Mouse (Mus musculus) naive thymus-derived CD4-positive, alpha-beta T cell, adult 2 months (primary cell): Measurements from ENCODE around the gene Otud7a.
"Not testable (repeated sequence)": the region's sequence is repeated elsewhere in the genome, so short reads cannot be mapped to it uniquely, and the experiment has no call there.

Experiments used
- DNase-seq: peaks from one replicate; pipeline ENCODE4 v3.0.0-alpha.2; 2011; ENCODE audit warnings: low read depth

Otud7a gene

GRCm38 (mm10) chr7:63559679-63560078 is 115.1 kb downstream of the Otud7a start:
- DNase-seq = no peak

DNA sequence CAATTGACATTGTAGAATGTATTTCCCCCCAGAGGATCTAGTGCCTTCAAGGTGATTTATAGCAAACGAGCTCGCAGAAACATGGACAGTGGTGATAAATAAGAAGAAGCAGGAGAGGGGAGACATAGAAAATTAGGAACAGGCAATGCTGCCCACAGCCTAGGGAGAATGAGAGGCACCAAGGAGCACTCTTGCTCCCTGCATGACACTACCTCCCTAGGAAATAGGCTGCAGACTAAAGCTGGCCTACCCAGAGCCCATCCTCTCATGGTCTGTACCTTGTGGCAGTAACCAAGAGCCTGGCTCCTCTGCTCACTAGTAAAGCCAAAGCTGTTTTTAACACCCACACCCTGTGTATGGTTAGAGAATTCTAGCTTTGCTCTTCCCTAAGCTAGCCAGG is 138.8 kb downstream of the Otud7a start:
- no peak for DNase-seq

DNA sequence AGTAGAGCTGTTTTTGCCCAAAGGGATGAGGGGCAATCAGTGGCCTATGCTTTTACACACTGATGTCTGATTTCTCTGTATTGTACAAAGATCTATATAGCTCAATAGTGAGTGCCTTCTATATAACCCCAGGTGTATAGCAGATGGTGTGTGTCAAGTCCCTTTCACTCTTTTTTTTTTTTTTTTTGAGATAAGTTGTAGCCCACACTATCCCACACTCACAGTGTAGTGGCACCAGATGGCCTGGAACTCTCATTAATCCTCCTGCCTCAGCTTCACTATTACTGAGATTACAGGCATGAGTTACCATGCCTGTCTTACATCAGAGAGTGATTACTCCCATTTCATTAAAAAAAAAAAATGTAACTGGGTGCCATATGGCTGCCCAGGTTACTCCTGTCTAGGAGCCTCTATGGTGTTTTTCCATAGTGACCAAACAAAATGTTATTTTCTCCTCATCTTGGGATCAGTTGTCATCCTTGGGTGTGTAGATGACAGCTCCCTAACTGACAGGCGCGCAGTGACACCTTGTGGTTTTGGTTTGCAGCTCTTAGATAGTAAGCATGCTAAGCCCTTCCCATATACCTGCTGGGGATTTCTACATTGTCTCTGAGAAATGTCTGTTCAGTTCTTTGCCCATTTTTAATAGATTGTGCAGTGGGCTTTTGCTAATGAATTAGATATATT is 141.8 kb downstream of the Otud7a start:
- DNase-seq = no peak

DNA sequence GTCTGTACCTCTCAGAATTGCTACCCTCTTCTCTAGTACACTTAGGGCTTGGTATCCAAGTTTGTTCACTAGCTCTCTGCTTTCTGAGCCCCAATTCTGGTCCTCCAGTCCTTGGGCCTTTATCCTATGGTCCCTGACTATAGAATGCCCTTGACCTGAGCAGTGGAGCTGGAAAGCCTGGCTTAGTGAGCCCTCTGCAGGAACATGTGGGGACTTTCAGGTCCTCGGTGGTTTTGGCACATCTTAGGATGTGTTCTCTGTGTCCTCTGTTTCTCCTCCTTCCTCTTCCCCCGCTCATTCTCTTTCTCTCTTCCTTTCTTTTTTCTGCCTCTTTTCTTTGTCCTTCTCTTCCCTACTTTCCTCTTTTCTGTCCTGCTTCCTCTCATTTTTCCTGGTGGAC is 145.8 kb downstream of the Otud7a start:
- no peak for DNase-seq

GRCm38 (mm10) chr7:63591322-63591721 is 146.8 kb downstream of the Otud7a start:
- DNase-seq = no peak

DNA sequence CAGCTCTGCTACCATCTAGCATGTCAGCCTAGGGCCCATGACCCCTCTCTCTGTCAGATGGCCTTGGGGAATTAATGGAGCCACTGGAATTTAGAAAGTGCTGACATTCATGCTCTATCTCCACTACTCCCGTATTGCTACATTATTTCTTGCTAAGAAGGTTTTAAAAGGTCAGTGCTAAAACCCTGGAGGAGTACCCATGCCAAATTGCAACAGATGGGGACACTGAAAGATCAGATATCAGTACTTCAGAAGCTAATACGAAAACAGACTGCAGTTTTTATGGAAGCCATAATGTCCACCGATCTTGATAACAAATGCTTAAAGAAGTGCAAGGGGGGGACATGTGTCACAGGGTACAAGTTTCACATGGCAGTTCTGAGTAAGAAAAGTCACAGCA is 147.5 kb downstream of the Otud7a start:
- no peak for DNase-seq

- no peak for DNase-seq
Observed at GRCm38 (mm10) chr7:63604827-63605226, 160.3 kb downstream of the Otud7a start.

GRCm38 (mm10) chr7:63617018-63617417 is 172.5 kb downstream of the Otud7a start:
- no peak for DNase-seq

GRCm38 (mm10) chr7:63620776-63621340 is 176.3 kb downstream of the Otud7a start:
- DNase-seq = no peak

DNA sequence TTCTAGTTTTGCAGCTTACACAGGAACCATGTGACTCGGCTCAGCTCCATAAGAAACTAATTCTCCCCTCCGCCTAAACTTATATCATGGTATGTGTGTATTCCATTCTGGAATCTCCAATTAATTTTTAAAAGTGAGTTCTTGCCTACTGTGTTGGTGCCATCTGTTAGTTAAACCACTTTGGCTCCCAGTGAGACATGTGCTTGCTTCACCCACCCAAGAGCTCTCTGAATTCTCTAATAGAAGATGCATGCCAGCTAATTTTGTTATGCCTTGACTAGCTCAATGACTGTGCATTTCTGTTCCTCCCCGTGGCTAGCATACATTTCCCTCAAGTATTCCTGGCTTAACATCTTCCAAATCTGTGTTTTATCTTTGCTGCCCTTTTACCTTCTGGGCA is 193.1 kb downstream of the Otud7a start:
- no peak for DNase-seq

- DNase-seq = no peak
Observed at GRCm38 (mm10) chr7:63644002-63644401, 199.5 kb downstream of the Otud7a start.

- DNase-seq = no peak
Observed at GRCm38 (mm10) chr7:63647136-63647535, 202.6 kb downstream of the Otud7a start.

- no peak for DNase-seq
Observed at GRCm38 (mm10) chr7:63660261-63660660, 215.7 kb downstream of the Otud7a start.

GRCm38 (mm10) chr7:63662757-63663156 is 218.2 kb downstream of the Otud7a start:
- no peak for DNase-seq

DNA sequence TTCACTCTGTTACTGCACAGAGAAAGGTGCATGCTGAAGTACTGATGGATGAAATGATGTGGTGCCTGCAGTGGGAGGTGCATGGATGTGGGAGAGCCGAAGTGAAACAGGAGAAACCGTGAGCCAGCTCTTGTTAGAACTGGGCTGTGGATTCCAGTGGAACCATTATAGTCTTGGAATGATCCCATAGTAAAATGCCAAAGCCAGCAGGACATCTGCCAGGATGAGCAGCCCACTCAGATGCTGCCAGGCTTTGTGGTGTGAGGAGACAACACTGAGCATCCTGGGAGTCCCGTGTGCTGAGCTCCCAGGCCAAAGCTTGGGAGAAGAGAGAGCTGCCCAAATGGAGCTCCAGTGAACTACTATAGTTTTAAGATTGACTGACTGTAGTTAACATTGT is 220.9 kb downstream of the Otud7a start:
- no peak for DNase-seq

GRCm38 (mm10) chr7:63667986-63668741 is 223.6 kb downstream of the Otud7a start:
- no peak for DNase-seq

- no peak for DNase-seq
Observed at GRCm38 (mm10) chr7:63668951-63669350, 224.4 kb downstream of the Otud7a start.

GRCm38 (mm10) chr7:63670911-63671310 is 226.4 kb downstream of the Otud7a start:
- DNase-seq = not testable (repeated sequence)

GRCm38 (mm10) chr7:63671904-63672303 is 227.4 kb downstream of the Otud7a start:
- peak; percentile 33 for DNase-seq

DNA sequence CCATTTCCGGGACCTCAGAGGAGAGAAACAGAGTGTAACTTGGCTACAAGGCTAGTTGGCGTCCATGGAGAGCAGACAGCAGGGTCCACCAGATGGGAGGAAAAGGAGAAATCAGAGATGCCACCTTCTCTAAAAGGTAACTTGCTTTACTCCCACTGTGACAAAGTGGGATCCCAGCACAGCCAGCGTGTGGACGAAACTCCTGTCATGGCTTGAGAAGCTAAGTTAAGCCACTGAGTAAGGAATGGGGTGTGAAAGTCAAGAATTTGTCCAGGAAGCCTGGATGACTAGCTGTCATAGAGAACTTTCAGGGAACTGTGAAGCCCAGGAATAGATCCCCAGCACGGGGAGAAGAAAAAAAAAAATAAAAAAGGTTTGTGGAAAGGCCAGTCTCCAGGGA is 232.1 kb downstream of the Otud7a start:
- no peak for DNase-seq

DNA sequence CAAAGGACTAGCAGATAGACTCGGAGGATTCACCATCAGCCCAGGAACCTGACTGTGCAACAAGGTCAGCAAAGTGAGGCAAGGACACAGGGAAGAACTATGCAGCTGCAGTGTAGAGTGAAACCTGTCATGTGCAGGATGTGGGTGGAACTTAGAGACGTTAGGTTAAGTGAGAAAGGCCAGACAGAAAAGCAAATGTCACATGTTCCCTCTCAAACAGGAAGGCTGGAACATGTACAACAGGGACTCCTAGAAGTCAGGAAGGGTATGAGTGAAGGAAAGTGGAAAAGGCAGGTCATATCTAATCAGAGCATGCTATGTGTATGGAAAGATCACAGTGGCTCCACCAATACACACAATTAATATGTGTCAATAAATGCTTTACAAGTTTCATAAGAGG is 232.6 kb downstream of the Otud7a start:
- DNase-seq = no peak

DNA sequence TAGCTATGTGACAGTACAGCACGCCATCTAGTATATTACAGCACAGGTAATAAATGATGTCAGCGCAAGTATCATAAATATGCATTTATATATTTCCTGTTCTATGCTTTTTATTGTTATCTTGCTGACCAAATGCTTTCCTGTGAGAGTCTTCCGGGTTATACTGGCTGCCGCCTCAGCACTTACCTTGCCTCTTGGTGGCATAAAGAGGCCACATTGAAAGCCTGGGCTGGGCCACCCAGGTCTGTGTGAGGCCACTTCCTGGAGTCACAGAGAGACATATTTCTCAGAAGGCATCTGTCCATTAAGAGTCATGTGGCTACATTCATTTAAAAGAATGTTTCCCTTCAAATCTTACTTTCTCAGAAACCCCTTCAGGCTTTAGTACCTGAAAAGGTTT is 242.5 kb downstream of the Otud7a start:
- DNase-seq = no peak

- no peak for DNase-seq
Observed at GRCm38 (mm10) chr7:63697921-63698320, 253.4 kb downstream of the Otud7a start.
